Mouse (Mus musculus): Measurements from ENCODE around the gene Defb28. TPM values are rescaled to one million over a fixed set of nuclear protein-coding genes. Genes with fewer than 3 reads are reported as not detected.

The Defb28 gene
- not detected for total RNA-seq (2023)

DNA sequence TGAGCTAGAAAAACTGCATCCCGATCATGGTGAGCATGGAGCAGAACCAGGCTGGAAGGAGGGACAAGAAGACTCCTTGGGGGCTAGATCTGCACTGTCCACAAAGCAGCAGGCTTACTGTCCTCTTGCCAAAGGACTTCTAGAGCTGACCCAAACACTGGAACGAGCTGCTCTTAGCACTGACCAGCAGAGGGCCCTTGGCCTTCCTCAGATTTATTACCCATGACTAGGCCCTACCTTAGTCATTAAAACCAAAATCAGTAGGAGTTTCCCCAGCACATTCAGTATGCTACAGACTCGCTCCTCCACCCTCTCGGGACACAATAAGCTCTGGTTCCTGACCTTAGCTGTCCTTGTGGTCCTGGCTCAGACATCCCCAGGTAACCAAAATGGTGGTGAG, at the start of gene Defb28:
Gene Defb28 (plus strand): TSS at position 275 of the 400 bp plus-strand sequence.

DNA sequence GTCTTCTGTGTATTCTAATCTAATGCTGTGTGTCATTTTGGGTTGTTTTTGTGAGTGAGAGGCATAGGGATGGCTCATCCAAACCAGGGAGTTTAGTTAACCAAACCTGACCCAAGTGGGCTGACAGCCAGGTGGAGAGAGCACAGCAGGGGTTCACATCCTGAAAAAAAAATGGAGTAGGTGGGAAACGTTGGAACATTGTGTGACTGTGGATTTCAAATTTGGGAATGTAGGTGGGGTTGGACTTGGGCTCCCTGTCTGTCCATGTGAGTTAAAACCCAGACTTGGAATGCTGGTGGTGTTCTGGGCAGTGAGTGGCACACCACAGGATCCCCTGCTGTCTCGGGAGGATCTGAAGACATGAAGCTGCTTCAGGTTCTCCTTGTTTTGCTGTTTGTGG, 41.3 kb upstream of the Defb28 start, which contains the start of gene Defb20:
Gene Defb20 (plus strand): TSS at position 301 of the 400 bp plus-strand sequence.

DNA sequence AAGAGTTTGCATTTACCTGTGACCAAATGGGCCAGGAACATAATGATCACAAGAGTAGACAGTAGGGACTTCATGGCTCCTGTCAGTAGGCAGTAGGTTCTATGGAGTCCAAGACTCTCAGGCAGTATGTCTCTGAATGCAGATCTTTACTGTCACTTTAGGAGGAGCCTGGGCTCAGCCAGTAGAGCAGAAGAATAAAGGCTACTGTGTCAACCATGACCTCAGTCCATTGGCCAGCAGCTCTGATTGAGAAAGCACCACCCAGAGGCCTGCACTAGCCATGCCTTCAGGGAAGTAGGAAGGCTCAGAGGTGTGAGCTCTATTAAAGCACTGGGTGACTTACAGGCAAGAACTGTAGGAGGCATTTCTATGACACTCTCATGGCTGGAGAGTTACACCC, 28.0 kb upstream of the Defb28 start, which contains the start of gene Defb22:
Gene Defb22 (minus strand): TSS at position 101 of the 400 bp plus-strand sequence.

DNA sequence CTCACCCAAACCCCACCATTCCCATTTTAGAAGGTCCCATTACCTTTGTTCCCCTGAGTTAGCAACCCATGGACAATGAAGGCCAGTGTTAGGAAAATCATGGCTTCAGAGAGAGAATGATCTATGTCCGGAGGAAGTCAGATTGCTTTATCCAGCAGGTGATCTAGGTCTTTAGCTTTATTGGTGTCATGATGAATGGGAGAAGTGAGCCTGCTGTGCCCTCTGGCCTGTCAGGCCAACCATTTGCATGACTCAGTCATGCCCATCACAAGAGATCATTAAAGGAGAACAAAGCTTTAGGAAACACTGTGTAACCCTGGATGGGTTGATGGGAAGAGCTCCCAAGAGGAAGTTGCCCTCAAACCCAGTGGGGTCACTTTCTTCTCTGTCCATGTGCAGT, 6.5 kb upstream of the Defb28 start, which contains the start of gene Defb26:
Gene Defb26 (minus strand): TSS at position 101 of the 400 bp plus-strand sequence.

DNA sequence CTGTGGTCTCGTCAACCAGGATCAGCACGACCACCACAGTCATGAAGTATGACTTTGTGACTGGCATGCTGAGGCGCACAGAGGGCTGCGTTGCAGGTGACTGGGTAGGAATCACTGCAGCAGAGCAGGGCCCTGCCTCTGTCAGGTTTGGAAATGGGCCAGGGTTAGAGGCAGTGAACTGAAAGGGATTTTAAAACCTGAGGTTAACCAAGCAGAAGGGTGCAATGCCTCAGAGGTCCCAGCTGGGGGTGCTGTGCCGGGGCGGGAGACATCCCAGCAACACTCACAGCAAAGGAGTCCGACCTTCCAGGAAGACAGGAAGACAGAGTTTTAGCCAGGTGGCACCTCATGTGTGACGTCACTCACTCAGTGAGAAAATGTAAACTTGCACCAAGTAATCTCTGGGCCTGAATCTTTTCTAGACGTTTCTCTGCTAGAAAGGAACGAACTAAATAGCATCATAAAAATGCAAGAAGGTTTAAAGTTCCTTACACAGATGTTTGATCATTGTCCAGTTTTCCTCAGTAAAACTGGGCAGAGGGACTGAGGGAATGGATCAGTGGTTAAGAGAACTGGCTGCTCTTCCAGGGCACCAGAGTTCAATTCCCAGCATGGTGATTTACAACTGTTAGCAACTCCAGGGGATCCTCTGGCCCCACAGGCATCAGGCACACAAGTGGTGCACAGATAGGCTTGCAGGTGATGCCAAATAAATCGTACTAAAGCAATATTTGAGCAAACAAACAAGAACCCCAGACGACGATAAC, 22.1 kb downstream of the Defb28 start, which contains the start of gene Defb29:
Gene Defb29 (minus strand): TSS at position 155 of the 767 bp plus-strand sequence.

DNA sequence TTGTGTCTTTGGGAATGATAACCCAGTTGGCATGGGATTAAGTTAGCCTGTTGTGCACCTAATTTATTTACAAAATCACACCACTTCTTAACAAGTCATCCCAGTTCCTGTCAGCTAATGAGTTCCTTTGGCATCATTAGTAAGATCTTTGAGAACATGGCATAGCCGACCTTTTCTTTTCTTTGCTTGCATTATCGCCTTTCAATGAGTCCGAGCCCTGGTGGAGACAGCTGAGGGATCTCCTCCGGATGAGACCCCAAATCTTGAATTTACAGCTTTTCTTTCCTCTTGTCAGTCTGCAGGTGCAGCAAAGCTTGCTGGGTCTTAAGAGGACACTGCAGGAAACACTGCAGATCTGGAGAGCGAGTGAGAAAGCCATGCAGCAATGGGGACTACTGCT, 51.0 kb downstream of the Defb28 start, which contains the start of gene Gm17416:
Gene Gm17416 (plus strand): TSS at position 301 of the 400 bp plus-strand sequence.

Other genes starting within 250 kb of the Defb28 start
- 55.5 TPM for gene Tbc1d20, start 224.4 kb upstream of the Defb28 start, total RNA-seq (2023)
- gene Rbck1, start 185.6 kb upstream of the Defb28 start, total RNA-seq (2023), result 215 TPM
- 20.3 TPM for gene Trib3, start 174.2 kb upstream of the Defb28 start, total RNA-seq (2023)
- not detected for gene Nrsn2, start 141.6 kb upstream of the Defb28 start, total RNA-seq (2023)
- gene Sox12, start 120.2 kb upstream of the Defb28 start, total RNA-seq (2023), result 0.80 TPM
- gene Zcchc3, start 103.2 kb upstream of the Defb28 start, total RNA-seq (2023), result 1.0 TPM
- not detected for gene 6820408C15Rik, start 102.7 kb upstream of the Defb28 start, total RNA-seq (2023)
- not detected for gene Defb23, start 53.6 kb upstream of the Defb28 start, total RNA-seq (2023)
- not detected for gene Defb20, start 41.2 kb upstream of the Defb28 start, total RNA-seq (2023)
- gene Defb22, start 28.1 kb upstream of the Defb28 start, total RNA-seq (2023), result not detected
- gene Defb26, start 6.6 kb upstream of the Defb28 start, total RNA-seq (2023), result not detected
- not detected for gene Defb29, start 21.8 kb downstream of the Defb28 start, total RNA-seq (2023)
- gene Gm17416, start 51.1 kb downstream of the Defb28 start, total RNA-seq (2023), result not detected
- gene Defb21, start 54.5 kb downstream of the Defb28 start, total RNA-seq (2023), result not detected
- gene Defb19, start 62.1 kb downstream of the Defb28 start, total RNA-seq (2023), result not detected
- gene Defb45, start 81.1 kb downstream of the Defb28 start, total RNA-seq (2023), result not detected
- not detected for gene Defb36, start 86.1 kb downstream of the Defb28 start, total RNA-seq (2023)
- not detected for gene Defb25, start 104.8 kb downstream of the Defb28 start, total RNA-seq (2023)
- gene Rem1, start 108.7 kb downstream of the Defb28 start, total RNA-seq (2023), result not detected
- gene H13, start 151.2 kb downstream of the Defb28 start, total RNA-seq (2023), result 151 TPM
- 28.4 TPM for gene Mcts2, start 168.8 kb downstream of the Defb28 start, total RNA-seq (2023)
- gene Id1, start 218.0 kb downstream of the Defb28 start, total RNA-seq (2023), result 2.8 TPM
- not detected for gene Cox4i2, start 235.9 kb downstream of the Defb28 start, total RNA-seq (2023)